Mouse (Mus musculus) gastrocnemius, postnatal 25 days (tissue): Measurements from ENCODE around the gene Slc22a14. TPM values are rescaled to one million over a fixed set of nuclear protein-coding genes. Genes with fewer than 3 reads are reported as not detected.
A peak's percentile ranks its signal among the peaks of the same experiment; 100 is the strongest.
"Not testable (repeated sequence)": the region's sequence is repeated elsewhere in the genome, so short reads cannot be mapped to it uniquely, and the experiment has no call there.

Experiments
- DNase-seq: peaks from one replicate; pipeline ENCODE4 v3.0.0; 2022
- long read RNA-seq, 2 experiments: library from polyadenylated mRNA; stranded (forward); transcript quantifications; one replicate each; pipeline ENCODE4 v2.0.0; 2021
- total RNA-seq, 2 experiments: library from RNA; stranded (reverse); gene quantifications; 1 replicate in 1 of 2; 2 replicates in 1 of 2; pipeline ENCODE4 v1.2.3; 2021

The Slc22a14 gene
- not detected for total RNA-seq
- long read RNA-seq, experiment 1, result 0 reads
- long read RNA-seq, experiment 2, result 0 reads

DNA sequence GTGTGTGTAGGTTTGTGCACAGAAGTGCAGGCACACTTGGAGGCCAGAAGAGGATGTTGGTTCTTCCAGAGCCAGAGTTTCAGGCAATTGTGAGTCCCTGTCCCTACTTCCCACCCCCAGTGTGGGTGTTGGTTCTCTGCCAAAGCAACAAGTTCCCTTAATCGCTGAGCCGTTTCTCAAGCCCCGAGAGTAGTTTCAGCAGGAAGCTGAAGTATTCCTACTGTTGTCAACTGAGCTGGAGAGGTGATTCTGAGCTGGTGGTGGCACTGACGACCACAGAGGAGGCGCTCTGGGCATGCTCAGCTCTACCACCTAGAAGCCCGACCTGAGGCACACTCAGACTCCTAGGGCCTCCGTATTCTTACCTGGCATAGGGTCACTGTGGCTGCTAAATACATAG is at the start of gene Slc22a14:
Gene Slc22a14, minus strand, starts transcription at position 270 of the 400 bp plus-strand sequence.
- no peak for DNase-seq

GRCm38 (mm10) chr9:119409864-119410263 is 44.5 kb upstream of the Slc22a14 start:
- no peak for DNase-seq

DNA sequence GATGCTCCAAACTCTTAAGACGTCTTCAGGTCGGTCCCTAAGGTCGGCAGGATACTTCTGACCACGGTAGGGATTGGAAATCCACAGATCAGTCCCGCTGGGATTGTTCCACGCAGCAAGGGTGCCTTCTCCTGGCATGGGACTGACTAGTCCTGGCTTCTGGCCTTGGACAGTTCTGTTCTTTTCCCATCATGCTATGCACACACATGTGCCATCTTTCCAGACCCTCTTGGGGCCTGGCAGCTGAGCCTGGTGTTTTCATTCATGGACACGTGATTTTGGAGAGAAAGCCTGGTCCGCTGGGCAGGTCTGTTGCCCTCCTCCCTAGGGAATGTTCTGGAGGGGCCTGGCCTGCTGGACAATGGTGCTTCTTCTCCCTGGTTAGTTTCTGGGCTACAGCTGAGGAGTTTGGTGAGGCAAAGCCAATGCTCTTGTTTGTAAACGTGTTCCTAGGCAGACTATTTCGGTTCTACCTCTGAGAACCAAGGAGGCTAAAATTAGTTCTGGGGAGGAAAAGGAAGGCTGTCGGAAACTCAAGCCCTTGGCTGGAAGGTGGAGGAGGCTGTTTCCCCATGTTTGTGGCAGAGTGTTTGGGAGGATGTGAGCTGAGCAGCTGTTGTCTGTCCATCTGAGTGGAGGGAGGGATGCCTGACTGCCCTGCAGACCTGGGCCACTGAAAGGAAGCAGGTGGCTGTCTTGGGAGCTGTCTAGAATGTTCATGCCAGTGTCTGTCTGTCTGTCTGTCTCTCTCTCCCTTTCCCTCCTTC is 43.7 kb upstream of the Slc22a14 start:
- peak; percentile 73 for DNase-seq

DNA sequence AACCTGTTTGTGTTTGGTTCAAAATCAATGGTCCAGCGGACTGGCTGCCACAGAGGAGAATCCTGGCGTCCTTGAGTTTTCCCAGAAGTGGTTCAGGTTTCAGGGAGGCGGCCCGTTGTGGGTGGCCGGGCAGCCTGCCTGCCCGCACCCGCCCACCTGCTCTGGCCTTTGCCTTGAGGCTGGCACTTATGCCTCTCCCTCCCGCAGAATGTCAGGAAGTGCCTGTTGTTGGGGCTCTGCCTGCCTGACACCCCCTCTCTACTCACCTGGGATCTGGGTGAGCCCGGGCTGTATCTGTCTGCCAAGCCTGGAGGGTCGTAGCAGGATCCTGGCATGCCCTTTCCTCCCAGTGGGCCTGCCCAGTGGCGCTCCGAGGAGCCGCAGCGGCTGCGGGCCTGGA is 42.5 kb upstream of the Slc22a14 start:
- DNase-seq, result peak; percentile 60

GRCm38 (mm10) chr9:119404090-119404489 is 38.7 kb upstream of the Slc22a14 start:
- DNase-seq, result no peak

GRCm38 (mm10) chr9:119403236-119403641 is 37.9 kb upstream of the Slc22a14 start:
- peak; percentile 19 for DNase-seq

- peak; percentile 40 for DNase-seq
Measured at GRCm38 (mm10) chr9:119402253-119403235, 37.2 kb upstream of the Slc22a14 start.

- DNase-seq, result peak; percentile 94
Measured at GRCm38 (mm10) chr9:119401801-119402214, 36.5 kb upstream of the Slc22a14 start, which contains the start of gene Acvr2b. TSS of gene Acvr2b (plus strand) at chr9:119402118.

DNA sequence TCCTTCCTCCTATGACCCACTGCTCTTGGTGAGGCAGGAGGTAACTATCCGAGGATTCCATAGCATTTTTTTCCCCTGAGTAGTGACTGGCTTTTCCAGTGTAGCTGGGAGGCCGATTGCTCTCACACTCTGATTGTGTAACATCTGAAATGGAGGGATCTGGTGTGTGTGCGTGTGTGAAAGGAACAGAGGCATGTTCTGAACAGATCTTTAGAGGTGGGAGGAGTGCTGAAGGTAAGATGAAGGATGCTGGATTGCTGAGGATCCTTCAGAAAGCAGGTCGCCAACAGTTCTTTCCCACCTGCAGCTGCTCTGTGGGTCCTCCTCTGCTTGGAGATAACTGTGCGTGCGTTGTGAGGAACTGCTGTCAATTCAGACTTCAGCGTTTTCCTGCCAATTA is 36.0 kb upstream of the Slc22a14 start:
- no peak for DNase-seq

DNA sequence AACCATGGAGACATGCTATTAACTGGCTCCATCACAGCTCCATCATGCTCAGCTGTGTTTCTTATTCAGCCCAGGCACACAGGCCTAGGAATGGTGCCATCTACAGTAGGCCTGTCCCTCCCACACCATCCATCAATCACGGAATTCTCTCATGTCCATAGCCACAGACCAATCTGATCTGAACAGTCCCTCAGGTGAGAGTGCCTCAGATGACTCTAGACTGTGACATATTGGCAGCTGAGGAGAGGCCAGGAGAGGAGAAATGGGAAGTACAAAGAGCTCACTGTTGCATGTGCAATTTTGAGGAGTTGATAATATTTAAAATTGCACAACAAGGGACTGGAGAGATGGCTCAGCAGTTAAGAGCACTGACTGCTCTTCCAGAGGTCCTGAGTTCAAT is 29.5 kb upstream of the Slc22a14 start:
- DNase-seq, result no peak

GRCm38 (mm10) chr9:119390214-119390613 is 24.9 kb upstream of the Slc22a14 start:
- DNase-seq, result no peak

DNA sequence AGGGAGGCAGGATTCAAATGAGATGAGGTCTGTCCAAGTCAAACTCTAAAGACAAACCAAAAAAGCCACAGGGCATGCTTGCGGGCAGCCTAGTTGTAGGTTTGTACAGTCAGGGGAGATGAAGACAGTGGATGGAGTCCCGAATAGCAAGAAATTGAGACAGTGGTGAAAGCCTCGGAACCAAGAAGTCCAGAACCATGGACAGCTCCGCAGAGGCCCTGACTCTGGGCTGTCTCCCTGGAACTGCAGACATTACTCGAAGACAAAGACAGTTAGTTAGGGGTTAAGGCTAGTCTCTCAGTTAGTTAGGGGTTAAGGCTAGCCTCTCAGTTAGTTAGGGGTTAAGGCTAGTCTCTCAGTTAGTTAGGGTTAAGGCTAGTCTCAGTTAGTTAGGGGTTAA is 23.6 kb upstream of the Slc22a14 start:
- no peak for DNase-seq

DNA sequence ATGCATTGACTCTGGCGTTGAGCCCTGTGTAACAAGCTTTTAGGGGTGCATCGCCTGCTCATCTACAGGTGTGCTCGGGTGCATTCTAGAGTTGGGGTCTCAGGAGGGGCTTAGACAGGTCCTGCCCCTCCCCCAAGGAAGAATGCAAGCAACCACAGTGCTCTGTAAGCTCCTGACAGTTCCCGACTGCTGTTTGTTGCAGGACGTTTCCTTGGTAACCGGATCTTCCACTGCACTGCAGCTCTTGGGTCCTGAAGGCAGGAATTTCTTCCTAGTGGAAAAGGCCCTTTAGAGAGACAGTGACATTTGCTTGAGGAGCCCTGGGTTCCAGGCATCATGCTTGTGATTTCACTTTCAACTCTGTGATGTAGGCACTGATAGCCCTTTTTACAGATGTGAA is 17.2 kb upstream of the Slc22a14 start:
- no peak for DNase-seq

GRCm38 (mm10) chr9:119378231-119378630 is 12.9 kb upstream of the Slc22a14 start:
- no peak for DNase-seq

GRCm38 (mm10) chr9:119375556-119375955 is 10.2 kb upstream of the Slc22a14 start:
- no peak for DNase-seq

DNA sequence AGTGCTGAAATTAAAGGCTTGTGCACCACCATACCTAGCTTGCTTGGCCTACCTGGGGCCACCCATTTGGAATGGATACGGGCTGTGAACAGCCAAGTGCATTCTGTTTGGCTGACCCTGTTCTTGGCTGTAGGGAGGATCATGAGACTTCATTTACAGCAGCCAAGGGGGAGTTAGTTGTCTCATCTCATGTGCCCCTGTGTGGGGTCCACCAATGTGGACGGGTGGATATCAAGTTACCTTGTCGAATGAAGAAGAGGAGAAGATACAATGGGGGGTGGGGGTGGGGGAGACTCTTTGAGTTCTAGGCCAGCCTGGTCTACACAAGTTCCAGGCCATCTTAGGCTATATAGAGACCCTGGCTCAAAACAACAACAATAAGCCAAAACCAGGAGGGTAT is 9.7 kb upstream of the Slc22a14 start:
- DNase-seq, result no peak

DNA sequence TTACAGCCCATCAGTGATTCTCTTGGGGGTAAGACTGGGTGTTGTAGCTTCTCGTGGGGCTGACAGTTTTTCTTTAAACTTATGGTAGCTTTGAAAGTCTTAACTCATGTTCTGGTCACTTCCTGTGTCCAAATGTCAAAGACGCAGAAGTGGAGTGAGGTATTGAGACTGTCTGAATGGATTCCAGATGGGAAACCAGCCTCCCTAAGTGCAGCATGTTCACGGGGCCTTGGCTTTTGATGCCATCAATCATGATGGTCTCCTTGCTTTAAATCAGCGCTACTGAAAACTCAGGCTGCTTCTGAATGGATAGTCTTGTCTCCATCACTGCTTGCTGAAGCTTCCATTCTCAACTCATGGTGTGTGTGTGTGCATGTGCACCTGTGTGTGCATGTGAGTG is 5.9 kb upstream of the Slc22a14 start:
- no peak for DNase-seq

DNA sequence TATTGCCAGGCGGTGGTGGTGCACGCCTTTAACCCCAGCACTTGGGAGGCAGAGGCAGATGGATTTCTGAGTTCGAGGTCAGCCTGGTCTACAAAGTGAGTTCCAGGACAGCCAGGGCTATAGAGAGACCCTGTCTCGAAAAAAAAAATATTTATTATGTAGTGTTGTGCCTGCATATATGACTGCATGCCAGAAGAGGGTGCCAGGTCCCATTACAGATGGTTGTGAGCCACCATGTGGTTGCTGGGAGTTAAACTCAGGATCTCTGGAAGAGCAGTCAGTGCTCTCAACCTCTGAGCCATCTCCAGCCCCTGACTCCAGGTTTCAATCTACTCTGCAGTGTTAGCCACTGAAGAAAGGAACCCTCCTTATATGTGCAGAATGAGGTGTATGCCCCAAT is 5.4 kb upstream of the Slc22a14 start:
- not testable (repeated sequence) for DNase-seq

- DNase-seq, result no peak
Measured at GRCm38 (mm10) chr9:119368367-119368766, 3.0 kb upstream of the Slc22a14 start.

DNA sequence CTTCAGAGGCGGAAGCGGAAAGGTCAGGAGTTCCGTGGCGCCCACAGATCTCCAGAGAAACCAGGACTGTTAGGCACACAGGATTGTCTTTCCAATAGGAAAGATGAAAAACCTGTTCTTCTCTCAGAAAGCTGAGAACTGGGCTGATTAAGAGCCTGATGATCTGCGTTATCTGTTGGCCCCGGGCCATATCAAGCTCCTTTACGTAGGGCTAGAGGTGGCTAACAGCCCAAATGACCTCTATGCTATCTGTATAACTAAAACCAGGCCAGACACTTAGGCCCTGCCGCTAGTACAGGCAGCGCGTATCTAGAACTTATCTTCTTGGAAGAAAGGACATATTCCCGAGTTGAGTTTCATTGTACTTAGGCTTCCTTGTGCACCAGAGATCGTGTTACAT is 2.1 kb downstream of the Slc22a14 start:
- DNase-seq, result no peak

GRCm38 (mm10) chr9:119361416-119361815 is 3.9 kb downstream of the Slc22a14 start:
- DNase-seq, result no peak

GRCm38 (mm10) chr9:119358058-119358429 is 7.3 kb downstream of the Slc22a14 start:
- DNase-seq, result no peak
